Mouse (Mus musculus) small intestine, adult 2 months (tissue): ENCODE measurements around the gene Lztr1.

Experiments
- CTCF ChIP-seq: fragments of 200-500 bp; IDR thresholded peaks from 2 replicates; pipeline ENCODE4 v1.5.1; 2012; ENCODE audit warnings: low read depth, mild to moderate bottlenecking, control low read depth, inconsistent platforms, low read length, moderate library complexity, mixed read lengths; ENCODE audit not compliant: insufficient replicate concordance, insufficient read length; ENCODE audit errors: extremely low read depth
- POLR2A ChIP-seq: fragments of 200-500 bp; IDR thresholded peaks from 2 replicates; pipeline ENCODE4 v1.6.1; 2012; ENCODE audit warnings: low read depth, mild to moderate bottlenecking, control low read depth, inconsistent platforms, low read length, moderate library complexity

- no peak for TF ChIP-seq CTCF
- TF ChIP-seq POLR2A: no peak
Observed at GRCm38 (mm10) chr16:17475326-17475725, 33.2 kb upstream of the Lztr1 start.
